Mouse (Mus musculus) forebrain, embryonic 12.5 days (tissue): ENCODE measurements around the gene Hnrnpul2. TPM values are rescaled to one million over a fixed set of nuclear protein-coding genes. Genes with fewer than 3 reads are reported as not detected.
"Not testable (repeated sequence)": the region's sequence is repeated elsewhere in the genome, so short reads cannot be mapped to it uniquely, and the experiment has no call there.

Source experiments
- ATAC-seq: fragments of 200-750 bp; cut with Nextera tagmentation; 2 replicates; pipeline ENCODE4 v1.8.0; 2017; ENCODE audit warnings: moderate TSS enrichment; ENCODE audit not compliant: low FRiP score
- H3K27ac ChIP-seq: fragments of 300-500 bp; sonication (generic); 2 replicates; pipeline ENCODE4 v1.5.1; 2016; ENCODE audit warnings: mild to moderate bottlenecking
- H3K27me3 ChIP-seq: fragments of 300-500 bp; sonication (generic); 2 replicates; pipeline ENCODE4 v1.6.1; 2016; ENCODE audit warnings: mild to moderate bottlenecking
- H3K36me3 ChIP-seq: fragments of 300-500 bp; sonication (generic); replicated peaks from 2 replicates; pipeline ENCODE4 v1.6.1; 2016; ENCODE audit warnings: mild to moderate bottlenecking
- H3K4me1 ChIP-seq: fragments of 300-500 bp; sonication (generic); 2 replicates; pipeline ENCODE4 v1.6.1; 2016
- H3K4me2 ChIP-seq: fragments of 300-500 bp; sonication (generic); 2 replicates; pipeline ENCODE4 v1.6.1; 2016; ENCODE audit warnings: mild to moderate bottlenecking, moderate library complexity
- H3K4me3 ChIP-seq: fragments of 300-500 bp; sonication (generic); replicated peaks from 2 replicates; pipeline ENCODE4 v1.5.1; 2016; ENCODE audit warnings: mild to moderate bottlenecking
- H3K9ac ChIP-seq: fragments of 300-500 bp; sonication (generic); 2 replicates; pipeline ENCODE4 v1.6.1; 2016; ENCODE audit warnings: mild to moderate bottlenecking
- H3K9me3 ChIP-seq: fragments of 300-500 bp; sonication (generic); 2 replicates; pipeline ENCODE4 v1.6.1; 2016
- WGBS: fragments of 180-500 bp; shearing (Covaris S2); methylation state at CpG from one replicate; pipeline ENCODE4 v1.1.7; 2016; 5-methylcytosine and 5-hydroxymethylcytosine counted together
- polyA plus RNA-seq: library from polyadenylated mRNA; unstranded; fragments of >200 nt; fragmentation: Nextera tagmentation; extraction: Ambion mirVana; gene quantifications from 2 replicates; pipeline ENCODE4 v1.2.1, GENCODE M21; 2016

Hnrnpul2 gene
- polyA plus RNA-seq, 1 experiment from 2014 or later = 7.8 TPM

- no peak for ATAC-seq
- no peaks in the 10 kb centered on the region for H3K9me3 ChIP-seq
- H3K27ac ChIP-seq = peak overlapping the region; percentile 100; the same call in 1 of the 2 replicates
- peak overlapping the region; percentile 98 for H3K4me2 ChIP-seq
- H3K27me3 ChIP-seq = no peaks in the 10 kb centered on the region
- peak overlapping the region; percentile 98 for H3K9ac ChIP-seq
- 3% methylated on average over 7 of the region's 7 CpGs for WGBS
- peak overlapping the region; percentile 99 for H3K4me3 ChIP-seq
- H3K4me1 ChIP-seq = peaks cover 46% of the 10 kb centered on the region
- peaks cover 41% of the 10 kb centered on the region for H3K36me3 ChIP-seq
Observed at GRCm38 (mm10) chr19:8821146-8821545, 1.3 kb downstream of the Hnrnpul2 start.

GRCm38 (mm10) chr19:8822696-8823095 is 2.9 kb downstream of the Hnrnpul2 start:
- no peaks in the 10 kb centered on the region for H3K27me3 ChIP-seq
- WGBS = 73% methylated on average over 8 of the region's 8 CpGs
- H3K4me3 ChIP-seq = peak overlapping the region; percentile 99
- H3K9ac ChIP-seq = peak overlapping the region; percentile 98; the same call in 1 of the 2 replicates
- peak overlapping the region; percentile 98 for H3K4me2 ChIP-seq
- no peak overlapping the region for H3K27ac ChIP-seq
- H3K9me3 ChIP-seq = no peaks in the 10 kb centered on the region
- peaks cover 51% of the 10 kb centered on the region for H3K36me3 ChIP-seq
- H3K4me1 ChIP-seq = peaks cover 31% of the 10 kb centered on the region
- ATAC-seq = no peak

GRCm38 (mm10) chr19:8829660-8830059 is 9.8 kb downstream of the Hnrnpul2 start, which contains the start of gene AC129217.1:
AC129217.1 (plus strand) TSS chr19:8829773.
- no peak within 1 kb of the TSS for H3K9ac ChIP-seq
- H3K36me3 ChIP-seq = peaks cover 99% of the 10 kb centered on the region
- no peak within 1 kb of the TSS for H3K27ac ChIP-seq
- H3K4me2 ChIP-seq = no peak within 1 kb of the TSS
- no peak for ATAC-seq
- H3K4me1 ChIP-seq = no peaks in the 10 kb centered on the region
- H3K27me3 ChIP-seq = no peaks in the 10 kb centered on the region
- WGBS = 93% methylated on average over 8 of the region's 8 CpGs
- no peak within 1 kb of the TSS for H3K4me3 ChIP-seq
- no peaks in the 10 kb centered on the region for H3K9me3 ChIP-seq

- WGBS = 91% methylated on average over 8 of the region's 8 CpGs
Observed at GRCm38 (mm10) chr19:8830664-8831063, 10.9 kb downstream of the Hnrnpul2 start.

GRCm38 (mm10) chr19:8831262-8831661 is 11.5 kb downstream of the Hnrnpul2 start:
- H3K27me3 ChIP-seq = no peaks in the 10 kb centered on the region
- H3K4me1 ChIP-seq = no peaks in the 10 kb centered on the region
- H3K4me3 ChIP-seq = no peak overlapping the region
- ATAC-seq = no peak
- no peak overlapping the region for H3K9ac ChIP-seq
- H3K27ac ChIP-seq = no peak overlapping the region
- 84% methylated on average over 11 of the region's 11 CpGs for WGBS
- peaks cover 93% of the 10 kb centered on the region for H3K36me3 ChIP-seq
- no peak overlapping the region for H3K4me2 ChIP-seq
- H3K9me3 ChIP-seq = no peaks in the 10 kb centered on the region

More at GRCm38 (mm10) chr19:8830664-8831063, 10.9 kb downstream of the Hnrnpul2 start:
- Histone ChIP-seq H3K4me2 (no peak overlapping the region), H3K4me3 (no peak overlapping the region), H3K27me3 (no peaks in the 10 kb centered on the region), H3K27ac (no peak overlapping the region), H3K9me3 (no peaks in the 10 kb centered on the region), H3K4me1 (no peaks in the 10 kb centered on the region), H3K9ac (no peak overlapping the region), H3K36me3 (peaks cover 94% of the 10 kb centered on the region)
- no peak for ATAC-seq

- no peak for ATAC-seq
- H3K9me3 ChIP-seq = no peaks in the 10 kb centered on the region
- 89% methylated on average over 4 of the region's 4 CpGs for WGBS
- no peak overlapping the region for H3K27ac ChIP-seq
- H3K27me3 ChIP-seq = no peaks in the 10 kb centered on the region
- peaks cover 4% of the 10 kb centered on the region for H3K4me1 ChIP-seq
- H3K4me2 ChIP-seq = no peak overlapping the region
- peaks cover 77% of the 10 kb centered on the region for H3K36me3 ChIP-seq
- H3K4me3 ChIP-seq = no peak overlapping the region
- no peak overlapping the region for H3K9ac ChIP-seq
Observed at GRCm38 (mm10) chr19:8832971-8833370, 13.2 kb downstream of the Hnrnpul2 start.

GRCm38 (mm10) chr19:8836327-8836726 is 16.5 kb downstream of the Hnrnpul2 start:
- H3K36me3 ChIP-seq = peaks cover 44% of the 10 kb centered on the region

GRCm38 (mm10) chr19:8837251-8837791 is 17.5 kb downstream of the Hnrnpul2 start, which contains the start of gene Bscl2:
Bscl2 (plus strand) TSS chr19:8837467.
- Histone ChIP-seq H3K9me3 (no peaks in the 10 kb centered on the region), H3K27ac (peak within 1 kb of the TSS; percentile 97), H3K9ac (peak within 1 kb of the TSS; percentile 70), H3K4me2 (peak within 1 kb of the TSS; percentile 84), H3K4me1 (peaks cover 36% of the 10 kb centered on the region), H3K4me3 (peak within 1 kb of the TSS; percentile 47), H3K36me3 (peaks cover 34% of the 10 kb centered on the region), H3K27me3 (no peaks in the 10 kb centered on the region)
- peak; percentile 74 for ATAC-seq
- WGBS = under 1% methylated on average over 38 of the region's 38 CpGs

More at GRCm38 (mm10) chr19:8836327-8836726, 16.5 kb downstream of the Hnrnpul2 start:
- not testable (repeated sequence) for H3K4me3 ChIP-seq, H3K4me2 ChIP-seq, ATAC-seq, H3K9ac ChIP-seq, H3K9me3 ChIP-seq, H3K27me3 ChIP-seq
- H3K4me1 ChIP-seq = peaks cover 36% of the 10 kb centered on the region
- peak overlapping the region; percentile 97 for H3K27ac ChIP-seq
- WGBS = 98% methylated on average over 10 of the region's 10 CpGs

- H3K4me3 ChIP-seq = peak overlapping the region; percentile 47
- peak overlapping the region; percentile 70 for H3K9ac ChIP-seq
- no peaks in the 10 kb centered on the region for H3K9me3 ChIP-seq
- peak overlapping the region; percentile 84 for H3K4me2 ChIP-seq
- peaks cover 36% of the 10 kb centered on the region for H3K4me1 ChIP-seq
- H3K27me3 ChIP-seq = no peaks in the 10 kb centered on the region
- 15% methylated on average over 15 of the region's 15 CpGs for WGBS
- H3K36me3 ChIP-seq = peaks cover 33% of the 10 kb centered on the region
- peak; percentile 10; the same call in 1 of the 2 replicates for ATAC-seq
- peak overlapping the region; percentile 97 for H3K27ac ChIP-seq
Observed at GRCm38 (mm10) chr19:8838041-8838730, 18.4 kb downstream of the Hnrnpul2 start.

GRCm38 (mm10) chr19:8839103-8839907 is 19.5 kb downstream of the Hnrnpul2 start, which contains the start of gene Gng3:
Gng3 (minus strand) TSS chr19:8839194.
- Histone ChIP-seq H3K4me3 (peak within 1 kb of the TSS; percentile 47), H3K27me3 (no peaks in the 10 kb centered on the region), H3K9ac (peak within 1 kb of the TSS; percentile 70), H3K27ac (peak within 1 kb of the TSS; percentile 97), H3K4me2 (peak within 1 kb of the TSS; percentile 84), H3K9me3 (no peaks in the 10 kb centered on the region), H3K36me3 (peaks cover 22% of the 10 kb centered on the region), H3K4me1 (peaks cover 36% of the 10 kb centered on the region)
- WGBS = 33% methylated on average over 11 of the region's 11 CpGs
- ATAC-seq = peak; percentile 82

GRCm38 (mm10) chr19:8839908-8840791 is 20.3 kb downstream of the Hnrnpul2 start:
- Histone ChIP-seq H3K4me3 (peak overlapping the region; percentile 47), H3K4me2 (peak overlapping the region; percentile 84), H3K9me3 (no peaks in the 10 kb centered on the region), H3K9ac (peak overlapping the region; percentile 70), H3K4me1 (peaks cover 36% of the 10 kb centered on the region), H3K27me3 (no peaks in the 10 kb centered on the region), H3K27ac (peak overlapping the region; percentile 75), H3K36me3 (peaks cover 16% of the 10 kb centered on the region)
- ATAC-seq = peak; percentile 55
- WGBS = 20% methylated on average over 29 of the region's 29 CpGs
